Mouse (Mus musculus) CH12.LX (cell line): ENCODE data around the gene Naa10. TPM values are rescaled to one million over a fixed set of nuclear protein-coding genes. Genes with fewer than 3 reads are reported as not detected.

ENCODE experiments used
- DNase-seq: peaks from one replicate; pipeline ENCODE4 v3.0.0-alpha.2; 2013; ENCODE audit errors: extremely low read depth
- H3K27ac ChIP-seq: 2 replicates; pipeline ENCODE4 v1.5.1; 2012; ENCODE audit warnings: low read depth, mild to moderate bottlenecking, control low read depth, moderate library complexity; ENCODE audit not compliant: insufficient read depth
- H3K27me3 ChIP-seq: replicated peaks from 2 replicates; pipeline ENCODE3; 2012; ENCODE audit warnings: inconsistent platforms
- H3K36me3 ChIP-seq, 2 experiments: replicated peaks in 1 of 2; 2 replicates each; pipeline versions ENCODE3 to v1.6.1; 2012; ENCODE audit warnings: inconsistent platforms in 1 of 2, low read length in 1 of 2, mild to moderate bottlenecking in 1 of 2, mixed read lengths in 1 of 2, moderate library complexity in 1 of 2; ENCODE audit not compliant: control insufficient read depth in 1 of 2, insufficient read depth in 1 of 2
- H3K4me1 ChIP-seq, 2 experiments: 2 replicates each; pipeline ENCODE4 v1.6.1; 2012; ENCODE audit warnings: inconsistent platforms in 1 of 2, moderate library complexity in 1 of 2; ENCODE audit not compliant: insufficient read depth in 2 of 2, control insufficient read depth in 1 of 2
- H3K4me2 ChIP-seq: 2 replicates; pipeline ENCODE4 v1.6.1; 2012; ENCODE audit warnings: low read depth, mild to moderate bottlenecking, control low read depth; ENCODE audit not compliant: poor library complexity, insufficient read depth, severe bottlenecking
- H3K4me3 ChIP-seq, 3 experiments: fragments of 150-350 bp in 1 of 3; sonication (generic) in 1 of 3; replicated peaks in 1 of 3; 2 replicates each; pipeline versions ENCODE3 to v1.5.1; 2011 to 2012; ENCODE audit warnings: low read depth in 2 of 3, low read length in 2 of 3, mild to moderate bottlenecking in 2 of 3, moderate library complexity in 2 of 3, control low read depth in 1 of 3, improper control_type of control experiment in 1 of 3, inconsistent platforms in 1 of 3, mixed read lengths in 1 of 3; ENCODE audit not compliant: poor library complexity in 1 of 3
- H3K79me2 ChIP-seq: replicated peaks from 2 replicates; pipeline ENCODE4 v1.6.1; 2012; ENCODE audit warnings: mild to moderate bottlenecking, moderate library complexity; ENCODE audit not compliant: control insufficient read depth, poor library complexity, insufficient read depth, severe bottlenecking; ENCODE audit errors: extremely low read depth
- H3K9ac ChIP-seq: 2 replicates; pipeline ENCODE4 v1.6.1; 2012; ENCODE audit warnings: low read depth, mild to moderate bottlenecking, control low read depth, moderate library complexity; ENCODE audit not compliant: insufficient read depth
- H3K9me3 ChIP-seq: replicated peaks from 2 replicates; pipeline ENCODE3; 2012; ENCODE audit warnings: low read length, inconsistent platforms, mixed read lengths
- E2F4 ChIP-seq: IDR thresholded peaks from 2 replicates; pipeline ENCODE4 v1.6.1; 2011; ENCODE audit warnings: low read depth, low read length, improper control_type of control experiment; ENCODE audit not compliant: insufficient replicate concordance
- ELF1 ChIP-seq: IDR thresholded peaks from 2 replicates; pipeline ENCODE4 v1.6.1; 2014; ENCODE audit warnings: low read depth, mild to moderate bottlenecking, inconsistent platforms, low read length, improper control_type of control experiment
- EP300 ChIP-seq: IDR thresholded peaks from 2 replicates; pipeline ENCODE4 v1.6.1; 2011; ENCODE audit warnings: low read length, improper control_type of control experiment
- ETS1 ChIP-seq: conservative IDR thresholded peaks from 2 replicates; pipeline ENCODE4 v1.6.1; 2012; ENCODE audit warnings: low read depth, mild to moderate bottlenecking, inconsistent platforms, low read length, improper control_type of control experiment, moderate library complexity
- HCFC1 ChIP-seq: IDR thresholded peaks from 2 replicates; pipeline ENCODE4 v1.6.1; 2012; ENCODE audit warnings: low read depth, mild to moderate bottlenecking, inconsistent platforms, low read length, improper control_type of control experiment
- IRF4 ChIP-seq: IDR thresholded peaks from 2 replicates; pipeline ENCODE4 v1.6.1; 2014; ENCODE audit warnings: low read depth, mild to moderate bottlenecking, inconsistent platforms, low read length, improper control_type of control experiment
- JUND ChIP-seq: conservative IDR thresholded peaks from 2 replicates; pipeline ENCODE4 v1.6.1; 2011; ENCODE audit warnings: low read depth, low read length, improper control_type of control experiment
- KAT2A ChIP-seq: IDR thresholded peaks from 2 replicates; pipeline ENCODE4 v1.6.1; 2012; ENCODE audit warnings: low read length, improper control_type of control experiment, inconsistent platforms; ENCODE audit not compliant: insufficient replicate concordance
- MAFK ChIP-seq: IDR thresholded peaks from 2 replicates; pipeline ENCODE4 v1.6.1; 2011; ENCODE audit warnings: low read length, improper control_type of control experiment; ENCODE audit not compliant: insufficient replicate concordance
- MAX ChIP-seq: IDR thresholded peaks from 2 replicates; pipeline ENCODE4 v1.6.1; 2011; ENCODE audit warnings: low read length, improper control_type of control experiment
- MEF2A ChIP-seq: IDR thresholded peaks from 2 replicates; pipeline ENCODE4 v1.6.1; 2014; ENCODE audit warnings: low read depth, mild to moderate bottlenecking, inconsistent platforms, low read length, improper control_type of control experiment, borderline replicate concordance
- NRF1 ChIP-seq: IDR thresholded peaks from 2 replicates; pipeline ENCODE4 v1.6.1; 2014; ENCODE audit warnings: low read depth, mild to moderate bottlenecking, inconsistent platforms, low read length, improper control_type of control experiment, moderate library complexity
- PAX5 ChIP-seq: IDR thresholded peaks from 2 replicates; pipeline ENCODE4 v1.6.1; 2012; ENCODE audit warnings: low read length, inconsistent platforms, mixed read lengths
- POLR2A ChIP-seq: IDR thresholded peaks from 2 replicates; pipeline ENCODE4 v1.6.1; 2011; ENCODE audit warnings: low read depth, mild to moderate bottlenecking, improper control_type of control experiment, low read length
- POLR2AphosphoS2 ChIP-seq: IDR thresholded peaks from 2 replicates; pipeline ENCODE4 v1.6.1; 2011; ENCODE audit warnings: low read depth, low read length, improper control_type of control experiment
- RCOR1 ChIP-seq: conservative IDR thresholded peaks from 2 replicates; pipeline ENCODE4 v1.6.1; 2012; ENCODE audit warnings: low read depth, mild to moderate bottlenecking, inconsistent platforms, low read length, improper control_type of control experiment
- SIN3A ChIP-seq: IDR thresholded peaks from 2 replicates; pipeline ENCODE4 v1.6.1; 2012; ENCODE audit warnings: low read length, improper control_type of control experiment, inconsistent platforms
- SMC3 ChIP-seq: IDR thresholded peaks from 2 replicates; pipeline ENCODE4 v1.6.1; 2011; ENCODE audit warnings: low read depth, low read length, improper control_type of control experiment
- TBP ChIP-seq: conservative IDR thresholded peaks from 2 replicates; pipeline ENCODE4 v1.6.1; 2011; ENCODE audit warnings: low read depth, low read length, improper control_type of control experiment
- TCF12 ChIP-seq: IDR thresholded peaks from 2 replicates; pipeline ENCODE4 v1.6.1; 2014; ENCODE audit warnings: low read depth, mild to moderate bottlenecking, inconsistent platforms, low read length, improper control_type of control experiment
- UBTF ChIP-seq: IDR thresholded peaks from 2 replicates; pipeline ENCODE4 v1.6.1; 2012; ENCODE audit warnings: low read depth, mild to moderate bottlenecking, inconsistent platforms, low read length, improper control_type of control experiment, moderate library complexity
- USF1 ChIP-seq: IDR thresholded peaks from 2 replicates; pipeline ENCODE4 v1.6.1; 2014; ENCODE audit warnings: low read depth, mild to moderate bottlenecking, inconsistent platforms, low read length, improper control_type of control experiment
- USF2 ChIP-seq: conservative IDR thresholded peaks from 2 replicates; pipeline ENCODE4 v1.6.1; 2011; ENCODE audit warnings: low read depth, low read length, improper control_type of control experiment
- ZKSCAN1 ChIP-seq: IDR thresholded peaks from 2 replicates; pipeline ENCODE4 v1.6.1; 2012; ENCODE audit warnings: low read depth, inconsistent platforms, low read length, improper control_type of control experiment, borderline replicate concordance
- ZMIZ1 ChIP-seq: IDR thresholded peaks from 2 replicates; pipeline ENCODE4 v1.6.1; 2012; ENCODE audit warnings: low read depth, mild to moderate bottlenecking, inconsistent platforms, low read length, improper control_type of control experiment
- dilution Hi-C: fragments of 300-500 bp; cut with MboI; formaldehyde crosslinking; loops from 2 replicates; pipeline ENCODE4 v1.14.3; 2020; ENCODE audit warnings: low sequenced_read_pairs; ENCODE audit not compliant: extremely low pct_unique_long_range_greater_than_20kb, extremely low pct_ligation_motif_present
- in situ Hi-C: fragments of 300-500 bp; cut with MboI; formaldehyde crosslinking; loops from 3 replicates; pipeline ENCODE4 v1.14.3; 2019; ENCODE audit warnings: low sequenced_read_pairs, low pct_ligation_motif_present, low pct_unique_long_range_greater_than_20kb, mixed read lengths
- polyA plus RNA-seq: library from polyadenylated mRNA; unstranded; fragments of >175 nt; gene quantifications from 2 replicates; pipeline ENCODE4 v1.2.1, GENCODE M21; 2012; ENCODE audit warnings: low read depth; ENCODE audit not compliant: insufficient read length
- total RNA-seq, 2 experiments: library from RNA; depleted of rRNA; stranded (reverse); fragments of 300-350 nt in 1 of 2; fragments of >200 nt in 1 of 2; gene quantifications; 2 replicates each; pipeline ENCODE4 v1.2.3; 2012 to 2014

Naa10 gene
- total and polyA plus RNA-seq, 3 experiments: 144 to 166 (median 148) TPM

- no peak overlapping the region for H3K4me3 ChIP-seq
- no peak overlapping the region for H3K27ac ChIP-seq
- H3K4me2 ChIP-seq: no peak overlapping the region
- H3K79me2 ChIP-seq: no peaks in the 10 kb centered on the region
- no peak overlapping the region for H3K9ac ChIP-seq
- H3K27me3 ChIP-seq: no peaks in the 10 kb centered on the region
- dilution Hi-C loops: no loop called here
- no peaks in the 10 kb centered on the region for H3K36me3 ChIP-seq
- DNase-seq: no peak
- TF ChIP-seq POLR2A (no peak), SMC3 (no peak), UBTF (no peak), MAX (no peak), JUND (no peak), ZMIZ1 (no peak), SIN3A (no peak), EP300 (no peak), HCFC1 (no peak), MAFK (no peak), TCF12 (no peak), ETS1 (no peak), USF2 (no peak), ZKSCAN1 (no peak), RCOR1 (no peak)
- in situ Hi-C loops: no loop called here
- H3K4me1 ChIP-seq: no peaks in the 10 kb centered on the region
- H3K9me3 ChIP-seq: no peaks in the 10 kb centered on the region
Observed at GRCm38 (mm10) chrX:73867852-73868251, 53.9 kb downstream of the Naa10 start.

GRCm38 (mm10) chrX:73867256-73867655 lies 54.5 kb downstream of the Naa10 start:
- Histone ChIP-seq H3K4me2 (no peak overlapping the region), H3K27ac (no peak overlapping the region)

More at GRCm38 (mm10) chrX:73867256-73867655, 54.5 kb downstream of the Naa10 start:
- Histone ChIP-seq H3K4me1 (no peaks in the 10 kb centered on the region), H3K79me2 (no peaks in the 10 kb centered on the region), H3K36me3 (no peaks in the 10 kb centered on the region), H3K9me3 (no peaks in the 10 kb centered on the region), H3K9ac (no peak overlapping the region), H3K4me3 (no peak overlapping the region)
- no peak for DNase-seq
- in situ Hi-C loops (no loop called here), dilution Hi-C loops (no loop called here)
- TF ChIP-seq ZMIZ1: no peak
- no peak for TF ChIP-seq PAX5
- no peak for TF ChIP-seq E2F4
- TF ChIP-seq SIN3A: no peak
- TF ChIP-seq ELF1: no peak
- no peak for TF ChIP-seq RCOR1
- no peak for TF ChIP-seq NRF1
- no peak for TF ChIP-seq ETS1
- TF ChIP-seq POLR2A: no peak
- no peak for TF ChIP-seq SMC3
- TF ChIP-seq USF2: no peak
- no peak for TF ChIP-seq POLR2AphosphoS2
- TF ChIP-seq MAX: no peak
- TF ChIP-seq TBP: no peak
- no peak for TF ChIP-seq MEF2A
- TF ChIP-seq TCF12: no peak
- no peak for TF ChIP-seq USF1
- TF ChIP-seq IRF4: no peak
- TF ChIP-seq KAT2A: no peak
- TF ChIP-seq, all 38 proteins: peak for 0
- no peaks in the 10 kb centered on the region for H3K27me3 ChIP-seq
